8 mouse cellular contexts compared by ENCODE assay signal in genomic region chr19:46040149-46040902, GRCm38 (mm10). TPM values are rescaled to one million over a fixed set of nuclear protein-coding genes. Genes with fewer than 3 reads are reported as not detected.
A peak's percentile ranks its signal among the peaks of the same experiment; 100 is the strongest.
DNase-seq lines count a peak whose midpoint lies in the region; ATAC-seq lines count a peak whose summit lies in the region.

No protein-coding gene starts in this region.

- 44% methylated on average over 14 of the region's 14 CpGs for WGBS in heart, embryonic 12.5 days
- WGBS in hindbrain, embryonic 15.5 days, result 39% methylated on average over 14 of the region's 14 CpGs
- 33% methylated on average over 14 of the region's 14 CpGs for WGBS in midbrain, embryonic 14.5 days

- no peak for DNase-seq in heart, postnatal 4 days
- peak; percentile 71 for DNase-seq in T-cell, adult 2 months (ENCODE audit: low spot score)
- no peak for DNase-seq in midbrain, embryonic 14.5 days
- no peak for DNase-seq in right cerebral cortex, postnatal 14 days
- no peak for DNase-seq in cerebellum, postnatal 36 days

- H3K4me2 ChIP-seq in heart, embryonic 12.5 days, result peak overlapping the region; percentile 93
- H3K4me2 ChIP-seq in hindbrain, embryonic 15.5 days, result peak overlapping the region; percentile 96
- H3K4me2 ChIP-seq in midbrain, embryonic 14.5 days (ENCODE audit: low read length), result peak overlapping the region; percentile 100

- H3K4me3 ChIP-seq in heart, embryonic 12.5 days, result peak overlapping the region; percentile 87
- H3K4me3 ChIP-seq in hindbrain, embryonic 15.5 days, result peak overlapping the region; percentile 78
- H3K4me3 ChIP-seq in midbrain, embryonic 14.5 days (replicated peaks; ENCODE audit: low read depth, low read length), result peak overlapping the region; percentile 96

- ATAC-seq in heart, embryonic 12.5 days (ENCODE audit: insufficient number of reproducible peaks, low FRiP score), result no peak
- no peak for ATAC-seq in hindbrain, embryonic 15.5 days (ENCODE audit: low FRiP score, low read depth)
- ATAC-seq in midbrain, embryonic 14.5 days (ENCODE audit: low FRiP score, low TSS enrichment), result no peak
- ATAC-seq in erythroid progenitor cell, adult 5-6 weeks (replicated peaks; ENCODE audit: low FRiP score, poor library complexity, severe bottlenecking), result no peak

- H3K27me3 ChIP-seq in heart, embryonic 12.5 days (replicated peaks), result no peaks in the 10 kb centered on the region
- H3K27me3 ChIP-seq in hindbrain, embryonic 15.5 days, result no peaks in the 10 kb centered on the region
- no peaks in the 10 kb centered on the region for H3K27me3 ChIP-seq in midbrain, embryonic 14.5 days (ENCODE audit: control insufficient read depth, insufficient read depth, low read length)

- peaks cover 19% of the 10 kb centered on the region for H3K36me3 ChIP-seq in heart, embryonic 12.5 days
- peaks cover 8% of the 10 kb centered on the region for H3K36me3 ChIP-seq in hindbrain, embryonic 15.5 days
- H3K36me3 ChIP-seq in midbrain, embryonic 14.5 days (ENCODE audit: control insufficient read depth, insufficient read depth, low read length), result peaks cover 10% of the 10 kb centered on the region

- peak overlapping the region; percentile 98 for H3K27ac ChIP-seq in heart, embryonic 12.5 days (ENCODE audit: poor library complexity, severe bottlenecking)
- peak overlapping the region; percentile 90 for H3K27ac ChIP-seq in hindbrain, embryonic 15.5 days (replicated peaks)
- peak overlapping the region; percentile 98 for H3K27ac ChIP-seq in midbrain, embryonic 14.5 days (replicated peaks; ENCODE audit: low read depth, low read length)

- no peaks in the 10 kb centered on the region for H3K9me3 ChIP-seq in heart, embryonic 12.5 days (replicated peaks)
- no peaks in the 10 kb centered on the region for H3K9me3 ChIP-seq in hindbrain, embryonic 15.5 days
- no peaks in the 10 kb centered on the region for H3K9me3 ChIP-seq in midbrain, embryonic 14.5 days (ENCODE audit: control insufficient read depth, low read length)

- peaks cover 76% of the 10 kb centered on the region for H3K4me1 ChIP-seq in heart, embryonic 12.5 days (replicated peaks)
- peaks cover 76% of the 10 kb centered on the region for H3K4me1 ChIP-seq in hindbrain, embryonic 15.5 days (replicated peaks)
- peaks cover 67% of the 10 kb centered on the region for H3K4me1 ChIP-seq in midbrain, embryonic 14.5 days (ENCODE audit: control insufficient read depth, insufficient read depth, low read length)

- H3K9ac ChIP-seq in heart, embryonic 12.5 days, result peak overlapping the region; percentile 97
- H3K9ac ChIP-seq in hindbrain, embryonic 15.5 days, result peak overlapping the region; percentile 86; the same call in 1 of the 2 replicates
- peak overlapping the region; percentile 91; the same call in 1 of the 2 replicates for H3K9ac ChIP-seq in midbrain, embryonic 14.5 days (replicated peaks; ENCODE audit: low read length)

RNA-seq across cellular contexts. Expression of gene Pprc1, which starts 4.4 kb away (rescaled TPM):
- polyA plus RNA-seq in heart, embryonic 12.5 days (2016; fragmentation: Nextera tagmentation; extraction: Ambion mirVana), result 30.6 and 37.9 TPM in 2 replicates
- 10 to 100 TPM; 31.4 to 35.1 TPM for total RNA-seq in heart, postnatal 4 days (2021)
- polyA plus RNA-seq in hindbrain, embryonic 15.5 days (2015; fragmentation: Nextera tagmentation; extraction: Ambion mirVana), result 23.4 and 24.0 TPM in 2 replicates
- polyA plus RNA-seq in midbrain, embryonic 14.5 days (2014; fragmentation: Nextera tagmentation; extraction: Ambion mirVana), result 21.1 and 21.5 TPM in 2 replicates
- total RNA-seq in erythroid progenitor cell, adult 5-6 weeks (2015; ENCODE audit: low replicate concordance), result 69.2 and 76.8 TPM in 2 replicates
- total RNA-seq in erythroid progenitor cell, adult 5-6 weeks (2017; ENCODE audit: low replicate concordance), result 76.5 and 82.0 TPM in 2 replicates

RNA-seq across cellular contexts. Expression of gene Ldb1, which starts 4.7 kb away (rescaled TPM):
- 84.2 and 85.0 TPM in 2 replicates for polyA plus RNA-seq in heart, embryonic 12.5 days (2016; fragmentation: Nextera tagmentation; extraction: Ambion mirVana)
- total RNA-seq in heart, postnatal 4 days (2021), result 10 to 100 TPM; 76.3 to 81.5 TPM
- 103 and 111 TPM in 2 replicates for polyA plus RNA-seq in hindbrain, embryonic 15.5 days (2015; fragmentation: Nextera tagmentation; extraction: Ambion mirVana)
- 116 and 145 TPM in 2 replicates for polyA plus RNA-seq in midbrain, embryonic 14.5 days (2014; fragmentation: Nextera tagmentation; extraction: Ambion mirVana)
- 45.3 and 53.3 TPM in 2 replicates for total RNA-seq in erythroid progenitor cell, adult 5-6 weeks (2015; ENCODE audit: low replicate concordance)
- total RNA-seq in erythroid progenitor cell, adult 5-6 weeks (2017; ENCODE audit: low replicate concordance), result 62.8 and 77.5 TPM in 2 replicates

RNA-seq across cellular contexts. Expression of gene Nolc1, which starts 35.3 kb away (rescaled TPM):
- 56.2 and 60.3 TPM in 2 replicates for polyA plus RNA-seq in heart, embryonic 12.5 days (2016; fragmentation: Nextera tagmentation; extraction: Ambion mirVana)
- total RNA-seq in heart, postnatal 4 days (2021), result 10 to 100 TPM; 31.4 to 32.0 TPM
- polyA plus RNA-seq in hindbrain, embryonic 15.5 days (2015; fragmentation: Nextera tagmentation; extraction: Ambion mirVana), result 63.1 and 64.7 TPM in 2 replicates
- polyA plus RNA-seq in midbrain, embryonic 14.5 days (2014; fragmentation: Nextera tagmentation; extraction: Ambion mirVana), result 54.1 and 74.4 TPM in 2 replicates
- 9.6 and 16.2 TPM in 2 replicates for total RNA-seq in erythroid progenitor cell, adult 5-6 weeks (2015; ENCODE audit: low replicate concordance)
- total RNA-seq in erythroid progenitor cell, adult 5-6 weeks (2017; ENCODE audit: low replicate concordance), result 18.5 and 27.3 TPM in 2 replicates

RNA-seq across cellular contexts. Expression of gene Hps6, which starts 37.0 kb away (rescaled TPM):
- polyA plus RNA-seq in heart, embryonic 12.5 days (2016; fragmentation: Nextera tagmentation; extraction: Ambion mirVana), result 6.6 and 7.3 TPM in 2 replicates
- total RNA-seq in heart, postnatal 4 days (2021), result 1 to 10 TPM; 5.6 to 5.8 TPM
- polyA plus RNA-seq in hindbrain, embryonic 15.5 days (2015; fragmentation: Nextera tagmentation; extraction: Ambion mirVana), result 4.2 and 5.0 TPM in 2 replicates
- polyA plus RNA-seq in midbrain, embryonic 14.5 days (2014; fragmentation: Nextera tagmentation; extraction: Ambion mirVana), result 1.4 and 1.5 TPM in 2 replicates
- total RNA-seq in erythroid progenitor cell, adult 5-6 weeks (2015; ENCODE audit: low replicate concordance), result not detected in 2 replicates
- 1.2 TPM in 1 of 2 replicates, not detected in the other for total RNA-seq in erythroid progenitor cell, adult 5-6 weeks (2017; ENCODE audit: low replicate concordance)

RNA-seq across cellular contexts. Expression of gene Armh3, which starts 42.0 kb away (rescaled TPM):
- 13.6 and 16.5 TPM in 2 replicates for polyA plus RNA-seq in heart, embryonic 12.5 days (2016; fragmentation: Nextera tagmentation; extraction: Ambion mirVana)
- total RNA-seq in heart, postnatal 4 days (2021), result 10 to 100 TPM; 14.8 to 16.9 TPM
- polyA plus RNA-seq in hindbrain, embryonic 15.5 days (2015; fragmentation: Nextera tagmentation; extraction: Ambion mirVana), result 23.1 TPM in 2 replicates
- polyA plus RNA-seq in midbrain, embryonic 14.5 days (2014; fragmentation: Nextera tagmentation; extraction: Ambion mirVana), result 18.6 and 21.8 TPM in 2 replicates
- 0.72 and 3.4 TPM in 2 replicates for total RNA-seq in erythroid progenitor cell, adult 5-6 weeks (2015; ENCODE audit: low replicate concordance)
- 1.2 and 2.0 TPM in 2 replicates for total RNA-seq in erythroid progenitor cell, adult 5-6 weeks (2017; ENCODE audit: low replicate concordance)
